Mouse (Mus musculus): Measurements from ENCODE around the gene Cdc6. TPM values are rescaled to one million over a fixed set of nuclear protein-coding genes. Genes with fewer than 3 reads are reported as not detected.

The Cdc6 gene
- total RNA-seq (2021), result under 1 TPM; 0.52 to 0.64 TPM
- long read RNA-seq, experiment 1, partial matches to known transcripts, result 0 of 1 reads
- long read RNA-seq, experiment 1, other reads (novel, unspliced or antisense), result 1 of 1 reads
- long read RNA-seq, experiment 2, result 0 reads

GRCm38 (mm10) chr11:98907437-98908173 lies at the start of gene Cdc6:
Cdc6 (plus strand) TSS chr11:98907801.
- DNase-seq (ENCODE audit: low spot score in 2 of 2), result peak; percentile 93 to 94
- no peak for TF ChIP-seq CTCF (conservative IDR thresholded peaks at IDR 0.05)
- Histone ChIP-seq H3K4me3 (peak within 1 kb of the TSS; percentile 57), H3K27ac (no peak within 1 kb of the TSS)

- peak; percentile 82 for TF ChIP-seq CTCF (conservative IDR thresholded peaks at IDR 0.05)
- Histone ChIP-seq H3K4me3 (no peak overlapping the region), H3K27ac (no peak overlapping the region)
- DNase-seq (ENCODE audit: low spot score in 2 of 2), result peak; percentile 86 to 93
These were observed 48.6 kb upstream of the Cdc6 start for GRCm38 (mm10) chr11:98858759-98859731.

GRCm38 (mm10) chr11:98863028-98863750 lies 44.4 kb upstream of the Cdc6 start, which contains the start of gene Wipf2:
Wipf2 (plus strand) TSS chr11:98863638.
- H3K27ac ChIP-seq, result peak within 1 kb of the TSS; percentile 96
- peak within 1 kb of the TSS; percentile 76 for H3K4me3 ChIP-seq
- DNase-seq (ENCODE audit: low spot score in 2 of 2), result peak; percentile 96 to 97
- peak; percentile 83 for TF ChIP-seq CTCF (conservative IDR thresholded peaks at IDR 0.05)

- no peak for DNase-seq (ENCODE audit: low spot score in 2 of 2)
- no peak for TF ChIP-seq CTCF (conservative IDR thresholded peaks at IDR 0.05)
- Histone ChIP-seq H3K4me3 (peak overlapping the region; percentile 76), H3K27ac (peak overlapping the region; percentile 96)
These were observed 43.7 kb upstream of the Cdc6 start for GRCm38 (mm10) chr11:98863751-98864429.

- Histone ChIP-seq H3K27ac (peak overlapping the region; percentile 56; the same call in 1 of the 2 replicates), H3K4me3 (no peak overlapping the region)
- TF ChIP-seq CTCF (conservative IDR thresholded peaks at IDR 0.05), result no peak
- no peak for DNase-seq (ENCODE audit: low spot score in 2 of 2)
These were observed 40.3 kb upstream of the Cdc6 start for GRCm38 (mm10) chr11:98867293-98867692.

- DNase-seq (ENCODE audit: low spot score in 2 of 2), result no peak
- no peak for TF ChIP-seq CTCF (conservative IDR thresholded peaks at IDR 0.05)
- Histone ChIP-seq H3K27ac (peak overlapping the region; percentile 96; the same call in 1 of the 2 replicates), H3K4me3 (no peak overlapping the region)
These were observed 37.7 kb upstream of the Cdc6 start for GRCm38 (mm10) chr11:98869906-98870305.

- H3K27ac ChIP-seq, result peak overlapping the region; percentile 96
- no peak overlapping the region for H3K4me3 ChIP-seq
- no peak for DNase-seq (ENCODE audit: low spot score in 2 of 2)
- TF ChIP-seq CTCF (conservative IDR thresholded peaks at IDR 0.05), result no peak
These were observed 36.8 kb upstream of the Cdc6 start for GRCm38 (mm10) chr11:98870791-98871190.

- no peak for TF ChIP-seq CTCF (conservative IDR thresholded peaks at IDR 0.05)
- no peak for DNase-seq (ENCODE audit: low spot score in 2 of 2)
- no peak overlapping the region for H3K4me3 ChIP-seq
- H3K27ac ChIP-seq, result peak overlapping the region; percentile 96
These were observed 36.2 kb upstream of the Cdc6 start for GRCm38 (mm10) chr11:98871416-98871815.

GRCm38 (mm10) chr11:98872040-98872439 lies 35.6 kb upstream of the Cdc6 start:
- peak overlapping the region; percentile 96 for H3K27ac ChIP-seq
- no peak for TF ChIP-seq CTCF (conservative IDR thresholded peaks at IDR 0.05)
- peak; percentile 59 to 77 for DNase-seq (ENCODE audit: low spot score in 2 of 2)
- H3K4me3 ChIP-seq, result peak overlapping the region; percentile 15

GRCm38 (mm10) chr11:98873900-98874299 lies 33.7 kb upstream of the Cdc6 start:
- Histone ChIP-seq H3K4me3 (no peak overlapping the region), H3K27ac (0 out of 2 replicates have a peak overlapping the region, but pooled peaks have one; percentile 16)
- no peak for DNase-seq (ENCODE audit: low spot score in 2 of 2)
- no peak for TF ChIP-seq CTCF (conservative IDR thresholded peaks at IDR 0.05)

GRCm38 (mm10) chr11:98877001-98877400 lies 30.6 kb upstream of the Cdc6 start:
- TF ChIP-seq CTCF (conservative IDR thresholded peaks at IDR 0.05), result no peak
- Histone ChIP-seq H3K4me3 (no peak overlapping the region), H3K27ac (peak overlapping the region; percentile 43; the same call in 1 of the 2 replicates)
- no peak for DNase-seq (ENCODE audit: low spot score in 2 of 2)

GRCm38 (mm10) chr11:98887703-98888102 lies 19.9 kb upstream of the Cdc6 start:
- Histone ChIP-seq H3K4me3 (no peak overlapping the region), H3K27ac (no peak overlapping the region)
- no peak for DNase-seq (ENCODE audit: low spot score in 2 of 2)
- TF ChIP-seq CTCF (conservative IDR thresholded peaks at IDR 0.05), result no peak
